Mouse (Mus musculus): ENCODE measurements around the gene Rmnd1. TPM values are rescaled to one million over a fixed set of nuclear protein-coding genes. Genes with fewer than 3 reads are reported as not detected.

Gene Rmnd1
- 34.2 and 50.3 TPM in 2 replicates for polyA plus RNA-seq (2012; rRNA removed; ENCODE audit: low replicate concordance)

DNA sequence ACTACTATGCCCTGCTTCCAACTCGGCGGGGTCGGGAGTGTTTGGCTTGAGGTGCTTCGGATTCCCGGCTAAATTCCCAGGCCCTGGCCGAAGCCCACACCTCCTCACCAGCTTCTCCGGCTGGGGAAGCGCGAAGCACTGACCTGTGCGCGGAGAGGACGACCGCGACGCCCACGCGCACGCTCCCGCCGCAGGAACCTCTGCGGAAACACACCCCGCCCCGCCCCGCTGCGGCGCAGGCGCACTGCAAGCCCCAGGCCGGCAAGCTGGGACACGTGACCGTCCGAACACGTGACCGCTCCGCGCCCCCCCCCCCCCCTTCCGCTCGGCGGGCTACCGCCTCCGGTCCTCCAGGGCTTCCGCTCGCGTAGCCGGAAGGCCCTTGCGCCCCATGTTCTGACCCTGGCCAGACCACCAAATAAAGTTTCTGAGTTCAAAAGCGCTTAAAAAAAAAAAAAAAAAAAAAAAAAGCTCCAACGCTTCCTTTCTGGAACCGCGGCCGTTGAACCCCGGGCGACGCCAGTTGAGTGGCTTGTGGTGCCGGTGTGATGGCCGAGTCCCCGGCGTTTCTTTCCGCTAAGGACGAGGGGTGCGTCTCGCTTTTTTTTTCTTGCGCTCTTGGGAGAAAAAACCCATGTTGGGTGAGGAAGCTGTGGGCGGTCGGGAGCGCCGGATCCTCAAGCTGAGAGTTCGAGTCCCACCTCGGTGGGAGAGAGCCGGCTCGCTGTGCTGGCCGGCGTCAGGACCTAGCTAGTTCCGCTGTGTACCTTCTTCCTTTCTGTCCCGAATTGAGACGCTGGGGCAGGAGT, at the start of gene Rmnd1, which contains the start of gene Armt1:
TSS of gene Rmnd1 (minus strand) at position 266 of the 809 bp plus-strand sequence.
TSS of gene Armt1 (plus strand) at position 345 of the 809 bp plus-strand sequence.

DNA sequence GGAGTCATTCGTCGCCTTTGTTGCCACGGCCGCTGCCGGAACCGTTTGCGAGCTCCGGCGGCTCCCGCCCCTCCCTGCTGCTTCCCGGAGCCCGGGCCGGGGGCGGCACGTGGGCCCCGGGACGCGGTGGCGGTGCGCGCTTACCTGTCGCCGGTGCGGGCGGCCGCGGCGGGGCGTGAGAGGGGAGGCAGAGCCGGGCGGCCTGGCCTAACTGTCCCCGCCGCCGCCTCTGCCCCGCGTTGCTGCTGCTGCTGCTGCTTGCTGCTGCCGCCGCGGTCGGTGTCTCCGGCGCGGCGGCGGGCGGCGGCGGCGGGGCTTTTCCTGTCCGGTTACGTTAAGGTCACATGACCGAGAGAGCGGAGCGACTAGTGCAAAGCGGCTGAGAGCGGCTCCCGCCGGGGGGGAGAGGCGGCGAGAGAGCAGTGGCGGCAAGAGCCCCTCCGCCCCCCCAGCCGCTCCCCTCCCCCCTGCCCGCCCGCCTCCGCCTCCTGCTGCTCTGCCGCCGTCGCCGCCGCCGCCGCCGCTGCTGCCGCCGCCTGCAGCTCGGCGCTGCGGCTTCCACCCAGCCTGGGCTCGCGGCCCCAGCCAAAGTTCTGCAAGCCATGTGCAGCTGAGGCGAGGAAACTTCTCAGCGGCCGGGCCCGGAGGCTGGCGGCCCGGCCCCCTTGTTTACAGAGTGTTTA, 44.3 kb downstream of the Rmnd1 start, which contains the start of gene Zbtb2:
TSS of gene Zbtb2 (minus strand) at position 408 of the 683 bp plus-strand sequence.

Other genes with a start within 250 kb of the Rmnd1 start
- gene Akap12, start 166.0 kb downstream of the Rmnd1 start, polyA plus RNA-seq (2012; rRNA removed; ENCODE audit: low replicate concordance): 21.0 and 35.1 TPM in 2 replicates
- gene Zbtb2, start 44.3 kb downstream of the Rmnd1 start, polyA plus RNA-seq (2012; rRNA removed; ENCODE audit: low replicate concordance): 6.0 and 10.9 TPM in 2 replicates
- 8.8 and 13.0 TPM in 2 replicates for gene Armt1, start 79 bp upstream of the Rmnd1 start, polyA plus RNA-seq (2012; rRNA removed; ENCODE audit: low replicate concordance)
- 0.63 and 2.4 TPM in 2 replicates for gene Ccdc170, start 50.1 kb upstream of the Rmnd1 start, polyA plus RNA-seq (2012; rRNA removed; ENCODE audit: low replicate concordance)
- 24.8 and 190 TPM in 2 replicates for gene Esr1, start 179.2 kb upstream of the Rmnd1 start, polyA plus RNA-seq (2012; rRNA removed; ENCODE audit: low replicate concordance)

Data from subcutaneous adipose tissue, adult 2 months (tissue).